Mouse (Mus musculus): Measurements from ENCODE around the gene Sin3b.

The Sin3b gene

GRCm38 (mm10) chr8:72756031-72756430 lies 32.9 kb downstream of the Sin3b start:
- DNase-seq, result no peak

GRCm38 (mm10) chr8:72756771-72757390 lies 33.8 kb downstream of the Sin3b start:
- DNase-seq, result no peak

GRCm38 (mm10) chr8:72757426-72758195 lies 34.5 kb downstream of the Sin3b start:
- DNase-seq, result no peak

GRCm38 (mm10) chr8:72758310-72758709 lies 35.2 kb downstream of the Sin3b start:
- no peak for DNase-seq

GRCm38 (mm10) chr8:72760216-72760615 lies 37.1 kb downstream of the Sin3b start:
- no peak for DNase-seq

- no peak for DNase-seq
Measured at GRCm38 (mm10) chr8:72761322-72762051, 38.4 kb downstream of the Sin3b start, which contains the start of gene F2rl3. F2rl3 (plus strand) TSS chr8:72761880.

GRCm38 (mm10) chr8:72762306-72762705 lies 39.2 kb downstream of the Sin3b start:
- no peak for DNase-seq

- no peak for DNase-seq
Measured at GRCm38 (mm10) chr8:72765696-72766095, 42.6 kb downstream of the Sin3b start.

- DNase-seq, result no peak
Measured at GRCm38 (mm10) chr8:72766777-72767176, 43.7 kb downstream of the Sin3b start.

- no peak for DNase-seq
Measured at GRCm38 (mm10) chr8:72777797-72778196, 54.7 kb downstream of the Sin3b start.

- no peak for DNase-seq
Measured at GRCm38 (mm10) chr8:72780644-72781043, 57.6 kb downstream of the Sin3b start.

- no peak for DNase-seq
Measured at GRCm38 (mm10) chr8:72801583-72801982, 78.5 kb downstream of the Sin3b start.
